Mouse (Mus musculus): Measurements from ENCODE around the gene Gm10959.

Gm10959 gene

DNA sequence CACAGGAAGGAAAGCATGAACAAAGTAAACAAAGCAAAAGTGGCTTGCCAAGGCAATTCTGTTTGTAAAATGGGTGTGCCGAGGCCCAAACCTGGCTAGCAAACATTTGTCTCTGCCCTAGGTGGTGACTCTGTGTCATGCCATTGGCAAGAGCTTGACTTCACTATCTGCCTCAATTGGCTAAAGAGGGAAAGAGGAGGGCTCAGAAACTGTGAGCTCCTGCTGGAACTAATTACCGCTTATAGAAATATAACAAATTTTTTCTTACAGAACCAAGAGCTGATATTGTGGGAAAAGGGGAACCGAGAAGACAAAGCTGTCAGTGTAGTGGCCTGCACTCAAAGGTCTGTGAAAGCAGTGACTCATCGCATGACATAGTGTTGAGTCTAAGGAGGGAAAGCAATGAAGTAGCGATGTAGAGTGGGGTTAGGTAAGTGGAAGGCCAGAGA is 30.8 kb downstream of the Gm10959 start:
- no peak for DNase-seq

- no peak for DNase-seq
These were observed 31.5 kb downstream of the Gm10959 start for GRCm38 (mm10) chr3:122887505-122888301.

GRCm38 (mm10) chr3:122878705-122879315 is 40.4 kb downstream of the Gm10959 start:
- no peak for DNase-seq

DNA sequence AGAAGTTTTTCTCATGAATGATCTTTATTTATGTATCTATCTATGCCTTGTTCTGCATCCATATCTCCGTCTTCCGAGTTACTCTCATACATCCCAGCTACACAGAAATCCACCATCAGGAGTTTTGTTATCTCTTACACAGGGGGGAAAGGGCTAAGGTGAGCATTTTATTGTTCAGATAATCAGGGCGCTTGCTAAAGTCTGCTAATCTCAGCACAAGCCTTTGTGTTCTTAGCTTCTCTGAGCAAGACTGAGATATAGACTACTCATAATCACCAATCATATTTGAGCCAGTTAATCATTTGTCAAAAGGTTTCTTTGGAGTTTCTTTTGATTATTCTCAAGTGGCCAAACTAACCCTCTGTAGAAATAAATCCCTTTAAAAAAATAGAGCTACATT is 41.6 kb downstream of the Gm10959 start:
- no peak for DNase-seq

- DNase-seq: no peak
These were observed 42.3 kb downstream of the Gm10959 start for GRCm38 (mm10) chr3:122876870-122877269.

GRCm38 (mm10) chr3:122871596-122871995 is 47.6 kb downstream of the Gm10959 start:
- DNase-seq: no peak

DNA sequence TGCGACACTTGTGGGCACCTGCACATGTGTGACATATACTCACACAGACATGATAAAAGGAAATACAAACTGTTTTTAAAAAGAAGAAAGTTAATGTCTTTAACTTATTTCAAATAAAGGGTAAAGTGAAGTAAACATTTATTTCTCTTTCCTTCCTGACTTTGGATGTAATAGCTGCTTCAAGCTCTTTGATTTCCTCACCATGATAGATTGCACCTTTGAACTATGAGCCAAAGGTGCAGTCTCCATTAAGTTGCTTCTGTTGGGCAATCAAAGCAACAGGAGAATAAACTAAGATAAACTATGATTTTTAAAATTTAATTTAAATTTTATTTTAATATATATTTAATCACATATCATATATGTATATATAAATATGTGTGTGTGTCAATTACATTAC is 50.9 kb downstream of the Gm10959 start:
- no peak for DNase-seq

DNA sequence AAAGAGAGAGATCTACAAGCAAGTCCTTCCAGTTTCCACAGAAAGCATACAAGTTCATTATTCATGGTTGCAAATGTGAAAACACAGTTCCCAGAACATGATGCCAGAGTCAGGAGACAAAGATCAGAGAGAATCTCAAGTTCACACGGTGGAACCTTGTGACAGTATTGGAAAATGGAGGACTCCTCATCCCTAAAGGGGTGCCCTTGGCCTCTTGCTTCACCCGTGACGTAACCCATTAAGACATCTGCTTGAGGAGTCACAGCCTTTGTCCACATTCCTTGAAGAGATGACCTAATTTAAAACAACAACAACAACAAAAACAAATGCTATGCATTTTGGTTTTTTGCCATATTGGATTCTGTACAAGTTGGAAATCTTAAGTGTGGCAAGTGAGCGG is 54.1 kb downstream of the Gm10959 start:
- DNase-seq: no peak
